Mouse (Mus musculus): ENCODE results near the gene Man2a1.
A peak's percentile ranks its signal among the peaks of the same experiment; 100 is the strongest.

The Man2a1 gene

GRCm38 (mm10) chr17:64697277-64697831 lies 96.8 kb downstream of the Man2a1 start:
- DNase-seq (ENCODE audit: low read depth, low spot score), result no peak

GRCm38 (mm10) chr17:64698516-64698915 lies 98.0 kb downstream of the Man2a1 start:
- DNase-seq (ENCODE audit: low read depth, low spot score), result no peak

GRCm38 (mm10) chr17:64703649-64704230 lies 103.2 kb downstream of the Man2a1 start:
- no peak for DNase-seq (ENCODE audit: low read depth, low spot score)

GRCm38 (mm10) chr17:64707529-64707928 lies 107.0 kb downstream of the Man2a1 start:
- DNase-seq (ENCODE audit: low read depth, low spot score), result no peak

- DNase-seq (ENCODE audit: low read depth, low spot score), result no peak
These were observed 115.8 kb downstream of the Man2a1 start for GRCm38 (mm10) chr17:64716318-64716717.

GRCm38 (mm10) chr17:64719760-64720159 lies 119.2 kb downstream of the Man2a1 start:
- DNase-seq (ENCODE audit: low read depth, low spot score), result no peak

- DNase-seq (ENCODE audit: low read depth, low spot score), result no peak
These were observed 120.6 kb downstream of the Man2a1 start for GRCm38 (mm10) chr17:64721112-64721511.

GRCm38 (mm10) chr17:64723162-64723561 lies 122.6 kb downstream of the Man2a1 start:
- DNase-seq (ENCODE audit: low read depth, low spot score), result no peak

- no peak for DNase-seq (ENCODE audit: low read depth, low spot score)
These were observed 124.7 kb downstream of the Man2a1 start for GRCm38 (mm10) chr17:64725214-64725613.

GRCm38 (mm10) chr17:64726032-64726431 lies 125.5 kb downstream of the Man2a1 start:
- no peak for DNase-seq (ENCODE audit: low read depth, low spot score)

GRCm38 (mm10) chr17:64735492-64735891 lies 135.0 kb downstream of the Man2a1 start:
- DNase-seq (ENCODE audit: low read depth, low spot score), result no peak

- no peak for DNase-seq (ENCODE audit: low read depth, low spot score)
These were observed 137.4 kb downstream of the Man2a1 start for GRCm38 (mm10) chr17:64737918-64738317.

GRCm38 (mm10) chr17:64739129-64739528 lies 138.6 kb downstream of the Man2a1 start:
- DNase-seq (ENCODE audit: low read depth, low spot score), result no peak

- no peak for DNase-seq (ENCODE audit: low read depth, low spot score)
These were observed 142.4 kb downstream of the Man2a1 start for GRCm38 (mm10) chr17:64742715-64743605.

- DNase-seq (ENCODE audit: low read depth, low spot score), result no peak
These were observed 143.2 kb downstream of the Man2a1 start for GRCm38 (mm10) chr17:64743606-64744300.

- DNase-seq (ENCODE audit: low read depth, low spot score), result no peak
These were observed 146.2 kb downstream of the Man2a1 start for GRCm38 (mm10) chr17:64746637-64747225.

GRCm38 (mm10) chr17:64747461-64747860 lies 146.9 kb downstream of the Man2a1 start:
- DNase-seq (ENCODE audit: low read depth, low spot score), result no peak

GRCm38 (mm10) chr17:64748131-64748530 lies 147.6 kb downstream of the Man2a1 start:
- no peak for DNase-seq (ENCODE audit: low read depth, low spot score)

GRCm38 (mm10) chr17:64749146-64749545 lies 148.6 kb downstream of the Man2a1 start:
- peak; percentile 22 for DNase-seq (ENCODE audit: low read depth, low spot score)

- no peak for DNase-seq (ENCODE audit: low read depth, low spot score)
These were observed 150.7 kb downstream of the Man2a1 start for GRCm38 (mm10) chr17:64751249-64751648.

GRCm38 (mm10) chr17:64752126-64753019 lies 151.8 kb downstream of the Man2a1 start:
- DNase-seq (ENCODE audit: low read depth, low spot score), result no peak

Measured in ES-CJ7 (cell line).